Mouse (Mus musculus) lung, embryonic 14.5 days (tissue): ENCODE data around the gene Alox12b. TPM values are rescaled to one million over a fixed set of nuclear protein-coding genes. Genes with fewer than 3 reads are reported as not detected.

Experiments
- ATAC-seq: fragments of 200-750 bp; cut with Nextera tagmentation; 2 replicates; pipeline ENCODE4 v1.8.0; 2017; ENCODE audit warnings: mild to moderate bottlenecking, moderate TSS enrichment, moderate library complexity; ENCODE audit not compliant: insufficient read depth
- DNase-seq: peaks from one replicate; pipeline ENCODE4 v3.0.0-alpha.2; 2015
- H3K27ac ChIP-seq: fragments of 300-500 bp; sonication (generic); 2 replicates; pipeline ENCODE4 v1.5.1; 2014; ENCODE audit warnings: low read depth, mild to moderate bottlenecking, moderate library complexity
- H3K27me3 ChIP-seq: fragments of 300-500 bp; sonication (generic); 2 replicates; pipeline ENCODE4 v1.6.1; 2014; ENCODE audit warnings: low read length, control low read depth; ENCODE audit not compliant: insufficient read depth
- H3K36me3 ChIP-seq: fragments of 300-500 bp; sonication (generic); 2 replicates; pipeline ENCODE4 v1.6.1; 2014; ENCODE audit warnings: control low read depth; ENCODE audit not compliant: insufficient read depth
- H3K4me1 ChIP-seq: fragments of 300-500 bp; sonication (generic); 2 replicates; pipeline ENCODE4 v1.6.1; 2014; ENCODE audit warnings: antibody characterized with exemption, control low read depth; ENCODE audit not compliant: insufficient read depth
- H3K4me2 ChIP-seq: fragments of 300-500 bp; sonication (generic); 2 replicates; pipeline ENCODE4 v1.6.1; 2014; ENCODE audit warnings: mild to moderate bottlenecking
- H3K4me3 ChIP-seq: fragments of 300-500 bp; sonication (generic); 2 replicates; pipeline ENCODE4 v1.5.1; 2014; ENCODE audit warnings: low read depth, low read length
- H3K9ac ChIP-seq: fragments of 300-500 bp; sonication (generic); 2 replicates; pipeline ENCODE4 v1.6.1; 2014
- H3K9me3 ChIP-seq: fragments of 300-500 bp; sonication (generic); 2 replicates; pipeline ENCODE4 v1.6.1; 2016; ENCODE audit warnings: low read depth, low read length, control low read depth
- CTCF ChIP-seq: IDR thresholded peaks from 2 replicates; pipeline ENCODE4 v1.5.1; 2016; ENCODE audit warnings: antibody characterized with exemption, low read depth
- WGBS: fragments of 180-500 bp; shearing (Covaris S2); extraction: QIAGEN DNeasy Blood & Tissue Kit; methylation state at CpG from one replicate; pipeline ENCODE4 v1.1.7; 2014; 5-methylcytosine and 5-hydroxymethylcytosine counted together
- polyA plus RNA-seq: library from polyadenylated mRNA; unstranded; fragments of >200 nt; fragmentation: Nextera tagmentation; extraction: Ambion mirVana; gene quantifications from 2 replicates; pipeline ENCODE4 v1.2.1, GENCODE M21; 2014

Alox12b gene
- polyA plus RNA-seq, 1 experiment from 2014 or later: not detected

GRCm38 (mm10) chr11:69149728-69150127 lies 7.1 kb upstream of the Alox12b start:
- no peak overlapping the region for H3K9ac ChIP-seq
- no peaks in the 10 kb centered on the region for H3K27me3 ChIP-seq
- no peak overlapping the region for H3K27ac ChIP-seq
- ATAC-seq (no peak), DNase-seq (no peak)
- H3K4me3 ChIP-seq: no peak overlapping the region
- H3K4me2 ChIP-seq: no peak overlapping the region
- no peak for TF ChIP-seq CTCF
- H3K36me3 ChIP-seq: no peaks in the 10 kb centered on the region
- H3K4me1 ChIP-seq: no peaks in the 10 kb centered on the region
- 58% methylated on average over 6 of the region's 6 CpGs for WGBS
- H3K9me3 ChIP-seq: no peaks in the 10 kb centered on the region

DNA sequence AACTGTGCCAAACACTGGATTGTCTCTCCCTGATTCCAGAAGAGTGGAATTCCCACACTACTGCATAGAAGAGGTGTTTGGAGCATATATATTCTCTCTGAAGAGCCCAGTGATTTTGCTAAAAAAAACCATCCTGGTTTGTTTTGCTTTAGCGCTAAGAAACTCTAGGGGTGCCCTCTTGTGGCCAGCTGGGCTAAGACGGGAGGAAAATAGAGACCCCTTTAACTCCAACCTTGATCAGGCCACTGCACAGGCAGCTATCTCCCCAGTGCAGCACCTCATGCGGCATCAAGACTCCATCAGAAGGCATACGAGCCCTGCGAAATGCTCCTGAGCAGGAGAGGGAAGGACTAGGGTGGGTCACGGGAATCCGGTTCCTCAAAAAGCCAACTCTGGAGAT lies 6.3 kb upstream of the Alox12b start:
- Histone ChIP-seq H3K9me3 (no peaks in the 10 kb centered on the region), H3K36me3 (no peaks in the 10 kb centered on the region), H3K27me3 (no peaks in the 10 kb centered on the region), H3K9ac (peak overlapping the region; percentile 21; the same call in 1 of the 2 replicates), H3K4me2 (peak overlapping the region; percentile 42), H3K27ac (no peak overlapping the region), H3K4me3 (0 out of 2 replicates have a peak overlapping the region, but pooled peaks have one; percentile 17), H3K4me1 (no peaks in the 10 kb centered on the region)
- ATAC-seq (no peak), DNase-seq (peak; percentile 90)
- 8% methylated on average over 7 of the region's 7 CpGs for WGBS
- peak; percentile 72 for TF ChIP-seq CTCF

GRCm38 (mm10) chr11:69151004-69151403 lies 5.8 kb upstream of the Alox12b start:
- Histone ChIP-seq H3K4me1 (no peaks in the 10 kb centered on the region), H3K4me3 (0 out of 2 replicates have a peak overlapping the region, but pooled peaks have one; percentile 17), H3K36me3 (no peaks in the 10 kb centered on the region), H3K9me3 (no peaks in the 10 kb centered on the region), H3K27ac (no peak overlapping the region), H3K4me2 (peak overlapping the region; percentile 42), H3K27me3 (no peaks in the 10 kb centered on the region), H3K9ac (peak overlapping the region; percentile 21; the same call in 1 of the 2 replicates)
- no peak for TF ChIP-seq CTCF
- 48% methylated on average over 6 of the region's 6 CpGs for WGBS
- ATAC-seq (no peak), DNase-seq (no peak)

DNA sequence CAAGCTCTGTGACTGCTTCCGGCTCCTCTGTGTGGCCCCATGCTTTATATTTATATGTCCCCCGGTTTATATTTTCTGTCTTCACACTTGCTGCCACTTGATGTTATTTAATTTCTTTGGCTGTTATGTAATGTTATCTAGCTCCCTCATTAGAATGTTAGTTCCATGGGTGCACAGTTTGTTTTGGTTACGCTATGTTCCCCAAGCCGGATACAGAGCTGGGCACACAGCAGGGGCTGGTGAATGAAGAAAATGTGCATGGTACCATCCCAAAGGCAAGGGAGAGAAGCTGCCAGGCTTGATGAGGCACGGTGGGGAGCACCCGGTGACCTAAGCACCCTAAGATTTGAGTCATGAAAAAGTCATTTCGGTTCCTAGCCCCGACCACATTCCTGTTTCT lies 3.0 kb upstream of the Alox12b start:
- H3K9ac ChIP-seq: no peak overlapping the region
- H3K4me3 ChIP-seq: no peak overlapping the region
- no peak overlapping the region for H3K27ac ChIP-seq
- H3K27me3 ChIP-seq: peaks cover 20% of the 10 kb centered on the region
- no peaks in the 10 kb centered on the region for H3K36me3 ChIP-seq
- H3K4me2 ChIP-seq: no peak overlapping the region
- no peak for TF ChIP-seq CTCF
- no peaks in the 10 kb centered on the region for H3K4me1 ChIP-seq
- WGBS: 72% methylated on average over 8 of the region's 8 CpGs
- DNase-seq: no peak
- ATAC-seq: no peak
- H3K9me3 ChIP-seq: no peaks in the 10 kb centered on the region

- no peaks in the 10 kb centered on the region for H3K9me3 ChIP-seq
- DNase-seq (no peak), ATAC-seq (no peak)
- H3K27ac ChIP-seq: no peak overlapping the region
- TF ChIP-seq CTCF: no peak
- 46% methylated on average over 1 of the region's 1 CpGs for WGBS
- peaks cover 20% of the 10 kb centered on the region for H3K27me3 ChIP-seq
- H3K4me2 ChIP-seq: no peak overlapping the region
- H3K4me3 ChIP-seq: no peak overlapping the region
- H3K36me3 ChIP-seq: no peaks in the 10 kb centered on the region
- H3K4me1 ChIP-seq: no peaks in the 10 kb centered on the region
- no peak overlapping the region for H3K9ac ChIP-seq
These were observed 1.4 kb upstream of the Alox12b start for GRCm38 (mm10) chr11:69155351-69155750.

GRCm38 (mm10) chr11:69169313-69169712 lies 12.5 kb downstream of the Alox12b start:
- Histone ChIP-seq H3K9ac (no peak overlapping the region), H3K4me3 (no peak overlapping the region), H3K4me1 (no peaks in the 10 kb centered on the region), H3K27me3 (no peaks in the 10 kb centered on the region), H3K27ac (no peak overlapping the region), H3K36me3 (no peaks in the 10 kb centered on the region), H3K9me3 (no peaks in the 10 kb centered on the region), H3K4me2 (no peak overlapping the region)
- peak; percentile 22 for DNase-seq
- ATAC-seq: no peak
- WGBS: 70% methylated on average over 12 of the region's 12 CpGs
- TF ChIP-seq CTCF: no peak

DNA sequence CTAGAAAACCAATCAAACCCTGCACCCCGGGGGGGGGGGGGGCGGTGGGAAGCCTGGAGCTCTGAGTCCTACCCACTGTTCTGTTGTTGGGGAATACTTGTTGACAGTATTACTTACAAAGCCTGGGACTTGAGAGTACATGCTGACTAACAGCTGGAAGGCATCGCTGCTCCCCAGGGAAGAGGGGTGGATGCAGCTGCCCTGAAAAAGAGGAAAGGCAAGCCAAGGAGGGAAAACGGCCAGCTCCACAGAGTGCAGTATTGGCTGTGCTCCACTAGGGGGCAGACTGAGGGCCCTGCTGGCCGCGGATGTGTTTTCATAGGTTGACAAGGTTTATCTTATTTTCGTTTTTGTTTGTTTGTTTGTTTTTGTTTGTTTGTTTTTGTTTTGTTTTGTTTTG lies 14.8 kb downstream of the Alox12b start:
- 22% methylated on average over 7 of the region's 7 CpGs for WGBS
- H3K4me3 ChIP-seq: no peak overlapping the region
- TF ChIP-seq CTCF: peak; percentile 89
- ATAC-seq (peak; percentile 74; the same call in 1 of the 2 replicates), DNase-seq (peak; percentile 84)
- H3K9me3 ChIP-seq: no peaks in the 10 kb centered on the region
- H3K9ac ChIP-seq: no peak overlapping the region
- H3K4me1 ChIP-seq: no peaks in the 10 kb centered on the region
- H3K27ac ChIP-seq: no peak overlapping the region
- no peaks in the 10 kb centered on the region for H3K27me3 ChIP-seq
- no peaks in the 10 kb centered on the region for H3K36me3 ChIP-seq
- no peak overlapping the region for H3K4me2 ChIP-seq

DNA sequence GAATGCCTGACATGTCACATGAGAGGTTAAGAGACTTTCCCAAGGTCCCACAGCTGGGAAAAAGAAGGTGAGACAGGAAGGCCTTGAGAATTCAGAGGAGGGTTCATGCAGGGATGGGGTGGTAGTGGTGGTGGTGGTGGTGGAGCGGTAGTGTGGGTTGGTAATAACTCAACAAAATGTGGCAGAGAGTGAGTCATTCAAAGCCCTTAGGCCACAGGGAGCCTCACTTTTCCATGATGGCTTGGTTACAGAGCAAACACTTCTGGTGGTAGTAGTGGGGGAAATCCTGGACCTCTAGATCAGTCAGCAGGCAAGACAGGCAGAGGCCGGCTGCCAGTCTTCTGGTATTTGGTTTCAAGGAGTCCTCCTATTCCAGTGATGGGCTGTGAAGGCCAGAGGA lies 15.8 kb downstream of the Alox12b start:
- Histone ChIP-seq H3K9me3 (no peaks in the 10 kb centered on the region), H3K9ac (no peak overlapping the region), H3K27me3 (no peaks in the 10 kb centered on the region), H3K4me1 (no peaks in the 10 kb centered on the region), H3K36me3 (no peaks in the 10 kb centered on the region), H3K4me3 (no peak overlapping the region), H3K27ac (no peak overlapping the region), H3K4me2 (no peak overlapping the region)
- 75% methylated on average over 2 of the region's 2 CpGs for WGBS
- ATAC-seq (no peak), DNase-seq (no peak)
- TF ChIP-seq CTCF: no peak
